Mouse (Mus musculus): ENCODE measurements around the gene Scfd2.

DNA sequence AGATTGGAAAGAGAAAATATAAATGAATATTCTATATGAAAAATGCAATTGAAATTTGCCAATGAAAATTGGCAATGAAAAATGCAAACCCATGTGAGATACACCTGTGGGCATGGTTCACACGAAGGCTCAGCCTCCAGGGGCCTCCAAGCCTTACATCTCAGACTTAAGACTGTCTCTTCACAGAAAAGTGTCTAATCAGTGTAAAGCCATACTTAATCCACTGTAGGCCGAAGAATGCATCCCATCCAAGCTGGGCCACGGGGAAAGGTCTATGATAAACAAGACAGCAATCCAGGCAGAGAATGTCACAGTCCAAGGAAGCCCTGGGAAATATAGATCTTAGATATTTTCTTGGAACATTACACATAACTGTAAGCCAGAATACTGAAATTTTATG lies 198.3 kb downstream of the Scfd2 start:
- TF ChIP-seq CTCF (IDR thresholded peaks at IDR 0.05; ENCODE audit: control insufficient read depth, insufficient read depth, insufficient replicate concordance, low read depth, low read length) (no peak), POLR2A (IDR thresholded peaks at IDR 0.05; ENCODE audit: control insufficient read depth, low read depth, low read length) (no peak)

All from testis, adult 2 months (tissue).